Mouse (Mus musculus): ENCODE data around the gene Plau.

Gene Plau

GRCm38 (mm10) chr14:20887541-20888085, 51.2 kb downstream of the Plau start:
- DNase-seq (ENCODE audit: low read depth in 1 of 2, low spot score in 2 of 2): no peak

- no peak for DNase-seq (ENCODE audit: low read depth in 1 of 2, low spot score in 2 of 2)
These were observed 55.5 kb downstream of the Plau start for GRCm38 (mm10) chr14:20891941-20892402.

Data from monocyte, adult 2 months (primary cell).